Mouse (Mus musculus) CH12.LX (cell line): ENCODE results near the gene Slc35d3. TPM values are rescaled to one million over a fixed set of nuclear protein-coding genes. Genes with fewer than 3 reads are reported as not detected.

Experiments
- DNase-seq: peaks from one replicate; pipeline ENCODE4 v3.0.0-alpha.2; 2013; ENCODE audit errors: extremely low read depth
- H3K27ac ChIP-seq: 2 replicates; pipeline ENCODE4 v1.5.1; 2012; ENCODE audit warnings: low read depth, mild to moderate bottlenecking, control low read depth, moderate library complexity; ENCODE audit not compliant: insufficient read depth
- H3K27me3 ChIP-seq: replicated peaks from 2 replicates; pipeline ENCODE3; 2012; ENCODE audit warnings: inconsistent platforms
- H3K36me3 ChIP-seq, 2 experiments: replicated peaks in 1 of 2; 2 replicates each; pipeline versions ENCODE3 to v1.6.1; 2012; ENCODE audit warnings: inconsistent platforms in 1 of 2, low read length in 1 of 2, mild to moderate bottlenecking in 1 of 2, mixed read lengths in 1 of 2, moderate library complexity in 1 of 2; ENCODE audit not compliant: control insufficient read depth in 1 of 2, insufficient read depth in 1 of 2
- H3K4me1 ChIP-seq, 2 experiments: 2 replicates each; pipeline ENCODE4 v1.6.1; 2012; ENCODE audit warnings: inconsistent platforms in 1 of 2, moderate library complexity in 1 of 2; ENCODE audit not compliant: insufficient read depth in 2 of 2, control insufficient read depth in 1 of 2
- H3K4me2 ChIP-seq: 2 replicates; pipeline ENCODE4 v1.6.1; 2012; ENCODE audit warnings: low read depth, mild to moderate bottlenecking, control low read depth; ENCODE audit not compliant: poor library complexity, insufficient read depth, severe bottlenecking
- H3K4me3 ChIP-seq, 3 experiments: fragments of 150-350 bp in 1 of 3; sonication (generic) in 1 of 3; replicated peaks in 1 of 3; 2 replicates each; pipeline versions ENCODE3 to v1.5.1; 2011 to 2012; ENCODE audit warnings: low read depth in 2 of 3, low read length in 2 of 3, mild to moderate bottlenecking in 2 of 3, moderate library complexity in 2 of 3, control low read depth in 1 of 3, improper control_type of control experiment in 1 of 3, inconsistent platforms in 1 of 3, mixed read lengths in 1 of 3; ENCODE audit not compliant: poor library complexity in 1 of 3
- H3K79me2 ChIP-seq: replicated peaks from 2 replicates; pipeline ENCODE4 v1.6.1; 2012; ENCODE audit warnings: mild to moderate bottlenecking, moderate library complexity; ENCODE audit not compliant: control insufficient read depth, poor library complexity, insufficient read depth, severe bottlenecking; ENCODE audit errors: extremely low read depth
- H3K9ac ChIP-seq: 2 replicates; pipeline ENCODE4 v1.6.1; 2012; ENCODE audit warnings: low read depth, mild to moderate bottlenecking, control low read depth, moderate library complexity; ENCODE audit not compliant: insufficient read depth
- H3K9me3 ChIP-seq: replicated peaks from 2 replicates; pipeline ENCODE3; 2012; ENCODE audit warnings: low read length, inconsistent platforms, mixed read lengths
- CHD1 ChIP-seq: IDR thresholded peaks from 2 replicates; pipeline ENCODE4 v1.6.1; 2012; ENCODE audit warnings: low read depth, low read length, improper control_type of control experiment, inconsistent platforms
- CHD2 ChIP-seq: IDR thresholded peaks from 2 replicates; pipeline ENCODE4 v1.6.1; 2011; ENCODE audit warnings: low read length, improper control_type of control experiment
- CTCF ChIP-seq, 2 experiments: IDR thresholded peaks in 1 of 2; conservative IDR thresholded peaks in 1 of 2; 2 replicates each; pipeline ENCODE4 v1.5.1; 2011 to 2012; ENCODE audit warnings: low read depth in 2 of 2, low read length in 2 of 2, improper control_type of control experiment in 1 of 2, inconsistent platforms in 1 of 2, mild to moderate bottlenecking in 1 of 2, moderate library complexity in 1 of 2
- E2F4 ChIP-seq: IDR thresholded peaks from 2 replicates; pipeline ENCODE4 v1.6.1; 2011; ENCODE audit warnings: low read depth, low read length, improper control_type of control experiment; ENCODE audit not compliant: insufficient replicate concordance
- ETS1 ChIP-seq: conservative IDR thresholded peaks from 2 replicates; pipeline ENCODE4 v1.6.1; 2012; ENCODE audit warnings: low read depth, mild to moderate bottlenecking, inconsistent platforms, low read length, improper control_type of control experiment, moderate library complexity
- GABPA ChIP-seq: IDR thresholded peaks from 2 replicates; pipeline ENCODE4 v1.6.1; 2012; ENCODE audit warnings: low read depth, low read length, improper control_type of control experiment, inconsistent platforms; ENCODE audit not compliant: insufficient replicate concordance
- HCFC1 ChIP-seq: IDR thresholded peaks from 2 replicates; pipeline ENCODE4 v1.6.1; 2012; ENCODE audit warnings: low read depth, mild to moderate bottlenecking, inconsistent platforms, low read length, improper control_type of control experiment
- JUN ChIP-seq: IDR thresholded peaks from 2 replicates; pipeline ENCODE4 v1.6.1; 2011; ENCODE audit warnings: low read depth, mild to moderate bottlenecking, low read length, improper control_type of control experiment, moderate library complexity; ENCODE audit not compliant: insufficient read depth
- JUND ChIP-seq: conservative IDR thresholded peaks from 2 replicates; pipeline ENCODE4 v1.6.1; 2011; ENCODE audit warnings: low read depth, low read length, improper control_type of control experiment
- KAT2A ChIP-seq: IDR thresholded peaks from 2 replicates; pipeline ENCODE4 v1.6.1; 2012; ENCODE audit warnings: low read length, improper control_type of control experiment, inconsistent platforms; ENCODE audit not compliant: insufficient replicate concordance
- MAFK ChIP-seq: IDR thresholded peaks from 2 replicates; pipeline ENCODE4 v1.6.1; 2011; ENCODE audit warnings: low read length, improper control_type of control experiment; ENCODE audit not compliant: insufficient replicate concordance
- MAX ChIP-seq: IDR thresholded peaks from 2 replicates; pipeline ENCODE4 v1.6.1; 2011; ENCODE audit warnings: low read length, improper control_type of control experiment
- MAZ ChIP-seq: IDR thresholded peaks from 2 replicates; pipeline ENCODE4 v1.6.1; 2012; ENCODE audit warnings: low read depth, mild to moderate bottlenecking, inconsistent platforms, low read length, improper control_type of control experiment, moderate library complexity
- MEF2A ChIP-seq: IDR thresholded peaks from 2 replicates; pipeline ENCODE4 v1.6.1; 2014; ENCODE audit warnings: low read depth, mild to moderate bottlenecking, inconsistent platforms, low read length, improper control_type of control experiment, borderline replicate concordance
- NELFE ChIP-seq: IDR thresholded peaks from 2 replicates; pipeline ENCODE4 v1.6.1; 2011; ENCODE audit warnings: low read depth, low read length, improper control_type of control experiment
- NRF1 ChIP-seq: IDR thresholded peaks from 2 replicates; pipeline ENCODE4 v1.6.1; 2014; ENCODE audit warnings: low read depth, mild to moderate bottlenecking, inconsistent platforms, low read length, improper control_type of control experiment, moderate library complexity
- PAX5 ChIP-seq: IDR thresholded peaks from 2 replicates; pipeline ENCODE4 v1.6.1; 2012; ENCODE audit warnings: low read length, inconsistent platforms, mixed read lengths
- SMC3 ChIP-seq: IDR thresholded peaks from 2 replicates; pipeline ENCODE4 v1.6.1; 2011; ENCODE audit warnings: low read depth, low read length, improper control_type of control experiment
- UBTF ChIP-seq: IDR thresholded peaks from 2 replicates; pipeline ENCODE4 v1.6.1; 2012; ENCODE audit warnings: low read depth, mild to moderate bottlenecking, inconsistent platforms, low read length, improper control_type of control experiment, moderate library complexity
- USF1 ChIP-seq: IDR thresholded peaks from 2 replicates; pipeline ENCODE4 v1.6.1; 2014; ENCODE audit warnings: low read depth, mild to moderate bottlenecking, inconsistent platforms, low read length, improper control_type of control experiment
- USF2 ChIP-seq: conservative IDR thresholded peaks from 2 replicates; pipeline ENCODE4 v1.6.1; 2011; ENCODE audit warnings: low read depth, low read length, improper control_type of control experiment
- ZC3H11A ChIP-seq: IDR thresholded peaks from 2 replicates; pipeline ENCODE4 v1.6.1; 2012; ENCODE audit warnings: low read depth, mild to moderate bottlenecking, inconsistent platforms, low read length, improper control_type of control experiment
- ZMIZ1 ChIP-seq: IDR thresholded peaks from 2 replicates; pipeline ENCODE4 v1.6.1; 2012; ENCODE audit warnings: low read depth, mild to moderate bottlenecking, inconsistent platforms, low read length, improper control_type of control experiment
- ZNF384 ChIP-seq: IDR thresholded peaks from 2 replicates; pipeline ENCODE4 v1.6.1; 2012; ENCODE audit warnings: low read depth, low read length, improper control_type of control experiment, inconsistent platforms
- dilution Hi-C: fragments of 300-500 bp; cut with MboI; formaldehyde crosslinking; loops from 2 replicates; pipeline ENCODE4 v1.14.3; 2020; ENCODE audit warnings: low sequenced_read_pairs; ENCODE audit not compliant: extremely low pct_unique_long_range_greater_than_20kb, extremely low pct_ligation_motif_present
- in situ Hi-C: fragments of 300-500 bp; cut with MboI; formaldehyde crosslinking; loops from 3 replicates; pipeline ENCODE4 v1.14.3; 2019; ENCODE audit warnings: low sequenced_read_pairs, low pct_ligation_motif_present, low pct_unique_long_range_greater_than_20kb, mixed read lengths
- polyA plus RNA-seq: library from polyadenylated mRNA; unstranded; fragments of >175 nt; gene quantifications from 2 replicates; pipeline ENCODE4 v1.2.1, GENCODE M21; 2012; ENCODE audit warnings: low read depth; ENCODE audit not compliant: insufficient read length
- total RNA-seq, 2 experiments: library from RNA; depleted of rRNA; stranded (reverse); fragments of 300-350 nt in 1 of 2; fragments of >200 nt in 1 of 2; gene quantifications; 2 replicates each; pipeline ENCODE4 v1.2.3; 2012 to 2014

Slc35d3 gene
- total and polyA plus RNA-seq, 3 experiments: 0.40 to 0.93 (median 0.52) TPM

GRCm38 (mm10) chr10:19804763-19805162 is 46.5 kb downstream of the Slc35d3 start:
- dilution Hi-C loops (no loop called here), in situ Hi-C loops (no loop called here)
- Histone ChIP-seq H3K9me3 (no peaks in the 10 kb centered on the region), H3K4me3 (no peak overlapping the region), H3K79me2 (no peaks in the 10 kb centered on the region), H3K4me2 (no peak overlapping the region), H3K36me3 (no peaks in the 10 kb centered on the region), H3K4me1 (no peaks in the 10 kb centered on the region), H3K27ac (no peak overlapping the region), H3K9ac (no peak overlapping the region), H3K27me3 (no peaks in the 10 kb centered on the region)
- TF ChIP-seq GABPA (no peak), E2F4 (no peak), KAT2A (no peak), MAX (no peak), JUN (no peak), USF2 (no peak), MEF2A (no peak), NELFE (no peak), SMC3 (no peak), NRF1 (no peak), MAZ (no peak), UBTF (no peak), ETS1 (no peak), MAFK (no peak), HCFC1 (no peak), JUND (no peak), ZMIZ1 (no peak), CHD2 (no peak)
- no peak for DNase-seq

- no peak for TF ChIP-seq CHD1
- TF ChIP-seq ZC3H11A: no peak
- TF ChIP-seq NELFE: no peak
- no peak for TF ChIP-seq MAZ
- no peak for TF ChIP-seq HCFC1
- no peak for TF ChIP-seq USF1
- no peak for TF ChIP-seq E2F4
- no peak for TF ChIP-seq PAX5
- no peak for TF ChIP-seq MEF2A
- no peak for TF ChIP-seq CTCF (conservative IDR thresholded peaks at IDR 0.05 in 1 of 2, IDR thresholded peaks at IDR 0.05 in 1 of 2; ENCODE audit: low read depth in 2 of 2, low read length in 2 of 2)
- TF ChIP-seq UBTF: no peak
- no peak for TF ChIP-seq ZNF384
- Histone ChIP-seq H3K4me3 (no peak overlapping the region), H3K79me2 (no peaks in the 10 kb centered on the region), H3K4me2 (no peak overlapping the region), H3K36me3 (no peaks in the 10 kb centered on the region), H3K27me3 (no peaks in the 10 kb centered on the region), H3K9ac (no peak overlapping the region), H3K4me1 (no peaks in the 10 kb centered on the region), H3K9me3 (no peaks in the 10 kb centered on the region), H3K27ac (no peak overlapping the region)
- dilution Hi-C loops: no loop called here
- DNase-seq: peak; percentile 23
- in situ Hi-C loops: no loop called here
Measured at GRCm38 (mm10) chr10:19802958-19803357, 48.3 kb downstream of the Slc35d3 start.

Other genes starting within 250 kb of the Slc35d3 start
- gene Il22ra2, start 229.5 kb downstream of the Slc35d3 start, total RNA-seq (2012; rRNA removed): 0.08 and 0.13 TPM in 2 replicates
- not detected in 2 replicates for gene Il22ra2, start 229.5 kb downstream of the Slc35d3 start, total RNA-seq (2014; rRNA removed)
- gene Il22ra2, start 229.5 kb downstream of the Slc35d3 start, polyA plus RNA-seq: not detected in 2 replicates
- gene Il20ra, start 138.9 kb downstream of the Slc35d3 start, total RNA-seq (2012; rRNA removed): not detected in 2 replicates
- not detected in 2 replicates for gene Il20ra, start 138.9 kb downstream of the Slc35d3 start, total RNA-seq (2014; rRNA removed)
- not detected in 2 replicates for gene Il20ra, start 138.9 kb downstream of the Slc35d3 start, polyA plus RNA-seq
- 26.5 and 28.0 TPM in 2 replicates for gene Pex7, start 56.2 kb upstream of the Slc35d3 start, total RNA-seq (2012; rRNA removed)
- 53.1 and 53.6 TPM in 2 replicates for gene Pex7, start 56.2 kb upstream of the Slc35d3 start, total RNA-seq (2014; rRNA removed)
- gene Pex7, start 56.2 kb upstream of the Slc35d3 start, polyA plus RNA-seq: 30.2 and 32.4 TPM in 2 replicates
- gene Map3k5, start 83.0 kb upstream of the Slc35d3 start, total RNA-seq (2012; rRNA removed): 27.6 and 28.8 TPM in 2 replicates
- gene Map3k5, start 83.0 kb upstream of the Slc35d3 start, total RNA-seq (2014; rRNA removed): 15.8 and 16.3 TPM in 2 replicates
- 27.3 and 31.0 TPM in 2 replicates for gene Map3k5, start 83.0 kb upstream of the Slc35d3 start, polyA plus RNA-seq